Mouse (Mus musculus): ENCODE measurements around the gene Pdcd5.

Gene Pdcd5

GRCm38 (mm10) chr7:35648239-35649069 lies 1.1 kb upstream of the Pdcd5 start:
- in situ Hi-C loops (cut with MboI, MseI), result loop anchor here (10.0 kb wide), 1 partner anchor 254 kb away; the partner anchor contains the start of genes Cep89 and Faap24

GRCm38 (mm10) chr7:35646317-35647081 lies 822 bp downstream of the Pdcd5 start:
- in situ Hi-C loops (cut with MboI, MseI), result loop anchor here (10.0 kb wide), 1 partner anchor 252 kb away; the partner anchor contains the start of genes Cep89 and Faap24

- in situ Hi-C loops (cut with MboI, MseI), result loop anchor here (5.0 to 10.0 kb wide), 2 partner anchors 43 to 245 kb away; partner anchors contain the start of genes Cep89 and Faap24
Measured at GRCm38 (mm10) chr7:35640072-35640471, 7.2 kb downstream of the Pdcd5 start.

- in situ Hi-C loops (cut with MboI, MseI), result no loop called here
Measured at GRCm38 (mm10) chr7:35636874-35637273, 10.4 kb downstream of the Pdcd5 start.

GRCm38 (mm10) chr7:35636229-35636628 lies 11.1 kb downstream of the Pdcd5 start:
- in situ Hi-C loops (cut with MboI, MseI), result no loop called here

GRCm38 (mm10) chr7:35628496-35628895 lies 18.8 kb downstream of the Pdcd5 start:
- in situ Hi-C loops (cut with MboI, MseI), result no loop called here

- in situ Hi-C loops (cut with MboI, MseI), result no loop called here
Measured at GRCm38 (mm10) chr7:35627371-35627770, 19.9 kb downstream of the Pdcd5 start.

- in situ Hi-C loops (cut with MboI, MseI), result no loop called here
Measured at GRCm38 (mm10) chr7:35626038-35626437, 21.3 kb downstream of the Pdcd5 start.

GRCm38 (mm10) chr7:35622626-35623025 lies 24.7 kb downstream of the Pdcd5 start:
- in situ Hi-C loops (cut with MboI, MseI), result no loop called here

- in situ Hi-C loops (cut with MboI, MseI), result no loop called here
Measured at GRCm38 (mm10) chr7:35617513-35617912, 29.8 kb downstream of the Pdcd5 start.

GRCm38 (mm10) chr7:35609245-35609644 lies 38.1 kb downstream of the Pdcd5 start:
- in situ Hi-C loops (cut with MboI, MseI), result no loop called here

- in situ Hi-C loops (cut with MboI, MseI), result no loop called here
Measured at GRCm38 (mm10) chr7:35606816-35607215, 40.5 kb downstream of the Pdcd5 start.

- in situ Hi-C loops (cut with MboI, MseI), result no loop called here
Measured at GRCm38 (mm10) chr7:35602766-35603165, 44.6 kb downstream of the Pdcd5 start.

GRCm38 (mm10) chr7:35601106-35601505 lies 46.2 kb downstream of the Pdcd5 start:
- in situ Hi-C loops (cut with MboI, MseI), result no loop called here

- in situ Hi-C loops (cut with MboI, MseI), result no loop called here
Measured at GRCm38 (mm10) chr7:35600031-35600430, 47.3 kb downstream of the Pdcd5 start.

- in situ Hi-C loops (cut with MboI, MseI), result loop anchor here (5.0 kb wide), 1 partner anchor 43 kb away; no protein-coding TSS in a partner anchor
Measured at GRCm38 (mm10) chr7:35599492-35599891, 47.8 kb downstream of the Pdcd5 start.

- in situ Hi-C loops (cut with MboI, MseI), result no loop called here
Measured at GRCm38 (mm10) chr7:35594311-35594710, 53.0 kb downstream of the Pdcd5 start.

Measured in T-helper 2 cell (primary cell).